Mouse (Mus musculus): Measurements from ENCODE around the gene Zfp423. TPM values are rescaled to one million over a fixed set of nuclear protein-coding genes. Genes with fewer than 3 reads are reported as not detected.

Gene Zfp423
- polyA plus RNA-seq, 1 experiment from 2014 or later: 24.8 TPM

DNA sequence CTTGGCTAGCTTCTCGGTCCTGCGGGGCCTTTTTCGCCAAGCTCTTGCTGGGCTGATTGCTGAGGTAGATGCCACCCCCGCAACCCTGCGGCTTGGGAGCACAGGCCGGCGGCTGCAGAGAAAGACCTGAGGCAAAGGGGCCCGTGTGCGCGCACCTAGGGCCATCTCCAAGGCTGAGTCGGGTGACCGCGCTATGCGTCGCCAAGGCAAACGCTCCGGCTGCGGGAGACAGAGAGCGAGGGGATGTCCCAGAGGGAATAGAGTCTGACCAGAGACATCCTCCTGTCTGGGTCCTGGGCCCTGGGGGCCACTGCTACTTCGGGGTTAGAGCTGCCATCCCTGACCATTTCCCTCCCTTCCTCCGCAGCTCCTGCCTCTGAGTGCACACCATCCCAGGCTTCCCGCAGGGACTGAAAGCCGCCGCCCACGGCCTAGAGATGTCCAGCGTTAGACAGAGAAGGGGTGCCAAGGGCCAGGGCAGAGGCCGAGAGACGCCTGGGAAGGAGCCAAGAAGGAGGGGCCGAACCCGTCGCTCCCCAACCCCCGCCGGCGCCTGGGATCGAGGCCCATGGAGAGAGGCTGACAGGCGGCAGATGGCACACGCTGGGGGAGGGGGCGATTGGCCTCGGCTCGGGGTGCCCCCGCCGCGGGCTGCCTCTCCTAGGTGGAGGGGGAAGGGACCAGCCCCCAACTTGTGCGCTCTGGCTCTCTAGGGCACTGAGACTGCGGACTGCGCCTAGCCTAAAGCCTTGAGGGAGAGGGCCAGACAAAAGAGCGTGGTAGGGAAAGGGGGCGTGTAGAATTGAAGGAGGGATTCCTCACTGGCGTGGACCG is 2.5 kb upstream of the Zfp423 start:
- no peaks in the 10 kb centered on the region for H3K36me3 ChIP-seq
- peak overlapping the region; percentile 99 for H3K27ac ChIP-seq (replicated peaks)
- peaks cover 67% of the 10 kb centered on the region for H3K4me1 ChIP-seq
- peak overlapping the region; percentile 93 for H3K4me3 ChIP-seq
- WGBS: 1% methylated on average over 50 of the region's 50 CpGs
- no peaks in the 10 kb centered on the region for H3K9me3 ChIP-seq (replicated peaks)
- peak; percentile 73 for DNase-seq (ENCODE audit: low spot score)
- peaks cover 47% of the 10 kb centered on the region for H3K27me3 ChIP-seq (ENCODE audit: low read depth, poor library complexity, severe bottlenecking)

DNA sequence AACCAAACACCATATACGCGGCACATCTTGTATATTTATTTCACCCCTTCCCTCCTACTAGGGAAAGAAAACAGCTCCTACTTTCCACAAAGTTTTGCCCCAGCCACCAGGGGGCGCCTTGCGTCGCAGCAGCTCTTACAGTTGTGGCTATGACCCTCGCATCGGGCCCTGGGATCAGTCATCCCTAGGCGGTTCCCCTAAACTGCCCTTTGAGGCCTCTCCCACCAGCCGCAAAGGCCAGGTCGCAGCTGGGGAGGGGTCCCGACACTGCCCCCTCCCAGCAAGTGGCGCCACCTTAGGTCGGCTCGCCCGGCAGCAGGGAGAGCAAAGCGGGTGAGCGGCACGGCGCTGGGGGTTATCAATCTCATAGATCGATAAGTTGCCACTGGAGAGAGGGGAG is 1.7 kb upstream of the Zfp423 start:
- peaks cover 47% of the 10 kb centered on the region for H3K27me3 ChIP-seq (ENCODE audit: low read depth, poor library complexity, severe bottlenecking)
- WGBS: under 1% methylated on average over 20 of the region's 20 CpGs
- no peaks in the 10 kb centered on the region for H3K9me3 ChIP-seq (replicated peaks)
- peak overlapping the region; percentile 93 for H3K4me3 ChIP-seq
- DNase-seq (ENCODE audit: low spot score): peak; percentile 70
- H3K27ac ChIP-seq (replicated peaks): peak overlapping the region; percentile 99
- no peaks in the 10 kb centered on the region for H3K36me3 ChIP-seq
- peaks cover 72% of the 10 kb centered on the region for H3K4me1 ChIP-seq

DNA sequence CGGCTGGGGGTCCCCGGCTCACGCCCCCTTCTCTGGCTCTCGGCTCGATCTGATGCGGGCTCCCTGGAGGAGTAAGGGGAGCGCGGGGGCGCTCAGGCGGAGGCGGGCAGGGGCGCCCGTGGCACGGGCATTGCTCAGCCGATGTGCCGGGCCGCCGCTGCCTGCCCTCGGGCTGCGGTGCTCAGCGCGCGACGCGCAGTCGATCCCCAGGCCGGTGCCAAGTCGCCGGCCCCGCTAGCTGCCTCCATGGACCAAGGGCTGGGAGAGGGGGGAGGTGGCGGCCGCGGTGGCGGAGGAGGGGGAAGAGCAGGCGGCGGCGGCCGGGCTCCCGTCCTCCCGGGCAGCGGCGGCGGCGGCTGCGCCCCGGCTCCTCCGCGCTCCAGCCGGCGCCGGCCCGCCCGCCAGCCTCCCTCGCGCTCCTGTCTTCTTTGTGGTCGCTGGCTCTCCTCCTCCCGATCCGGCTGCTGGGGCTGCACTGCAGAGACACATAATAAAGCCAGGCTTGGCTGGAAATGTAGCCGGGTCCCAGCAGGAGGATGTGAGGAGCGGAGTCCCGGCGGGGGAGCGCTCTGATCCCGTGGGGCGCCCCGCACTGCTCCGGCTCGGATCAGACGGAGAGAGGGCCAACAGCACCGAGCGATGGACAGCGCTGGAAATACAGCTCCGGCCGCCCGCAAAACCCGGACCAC is 810 bp upstream of the Zfp423 start:
- H3K4me1 ChIP-seq: peaks cover 80% of the 10 kb centered on the region
- no peaks in the 10 kb centered on the region for H3K9me3 ChIP-seq (replicated peaks)
- peaks cover 47% of the 10 kb centered on the region for H3K27me3 ChIP-seq (ENCODE audit: low read depth, poor library complexity, severe bottlenecking)
- DNase-seq (ENCODE audit: low spot score): peak; percentile 86
- peak overlapping the region; percentile 93 for H3K4me3 ChIP-seq
- under 1% methylated on average over 52 of the region's 76 CpGs for WGBS
- H3K36me3 ChIP-seq: no peaks in the 10 kb centered on the region
- H3K27ac ChIP-seq (replicated peaks): peak overlapping the region; percentile 99

DNA sequence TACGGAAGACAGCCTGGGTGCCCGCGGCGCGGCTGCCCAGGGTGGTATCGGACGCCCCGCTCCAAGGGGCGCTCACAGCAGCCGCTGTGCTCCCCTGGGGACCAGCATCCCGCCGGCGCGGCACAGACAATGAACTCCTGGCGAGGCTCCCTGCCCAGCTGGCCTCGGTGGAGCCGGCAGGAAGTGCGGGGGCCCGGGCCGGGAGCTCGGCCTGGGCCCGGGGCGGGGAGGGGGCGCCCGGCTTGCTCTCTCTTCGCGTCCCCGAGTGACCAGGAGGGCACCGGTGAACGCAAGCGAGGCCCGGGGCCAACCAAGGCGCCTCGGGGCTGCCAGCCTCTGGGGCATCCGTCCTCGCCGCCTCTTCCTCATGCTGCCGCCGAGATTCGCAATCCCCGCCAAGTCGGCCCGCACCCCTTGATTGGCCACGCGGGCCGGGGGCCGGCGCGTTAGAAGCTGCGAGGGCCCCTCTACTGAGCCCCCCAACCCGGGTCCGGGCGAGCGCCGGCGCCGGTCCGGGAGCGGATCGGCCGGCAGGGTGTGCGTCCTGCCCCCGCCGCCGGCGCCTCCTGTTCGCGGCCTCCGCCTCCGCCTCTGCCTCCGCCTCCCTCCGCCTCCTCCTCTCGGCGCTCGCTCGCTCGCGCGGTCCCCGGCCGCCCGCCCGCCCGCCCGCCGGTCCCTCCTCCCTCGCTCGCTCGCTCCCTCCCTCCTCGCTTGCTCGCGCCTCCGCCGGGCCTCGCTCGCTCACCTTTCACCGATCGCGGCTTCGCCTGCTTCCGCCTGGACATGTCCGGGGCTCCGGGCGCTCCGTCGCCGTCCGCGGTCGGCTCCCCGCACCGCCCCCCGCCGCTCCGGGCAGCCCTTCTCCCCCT is 710 bp downstream of the Zfp423 start:
- peak overlapping the region; percentile 99 for H3K27ac ChIP-seq (replicated peaks)
- H3K9me3 ChIP-seq (replicated peaks): no peaks in the 10 kb centered on the region
- peak overlapping the region; percentile 93 for H3K4me3 ChIP-seq
- peaks cover 34% of the 10 kb centered on the region for H3K27me3 ChIP-seq (ENCODE audit: low read depth, poor library complexity, severe bottlenecking)
- peaks cover 83% of the 10 kb centered on the region for H3K4me1 ChIP-seq
- no peaks in the 10 kb centered on the region for H3K36me3 ChIP-seq
- DNase-seq (ENCODE audit: low spot score): peak; percentile 80
- WGBS: under 1% methylated on average over 109 of the region's 115 CpGs

DNA sequence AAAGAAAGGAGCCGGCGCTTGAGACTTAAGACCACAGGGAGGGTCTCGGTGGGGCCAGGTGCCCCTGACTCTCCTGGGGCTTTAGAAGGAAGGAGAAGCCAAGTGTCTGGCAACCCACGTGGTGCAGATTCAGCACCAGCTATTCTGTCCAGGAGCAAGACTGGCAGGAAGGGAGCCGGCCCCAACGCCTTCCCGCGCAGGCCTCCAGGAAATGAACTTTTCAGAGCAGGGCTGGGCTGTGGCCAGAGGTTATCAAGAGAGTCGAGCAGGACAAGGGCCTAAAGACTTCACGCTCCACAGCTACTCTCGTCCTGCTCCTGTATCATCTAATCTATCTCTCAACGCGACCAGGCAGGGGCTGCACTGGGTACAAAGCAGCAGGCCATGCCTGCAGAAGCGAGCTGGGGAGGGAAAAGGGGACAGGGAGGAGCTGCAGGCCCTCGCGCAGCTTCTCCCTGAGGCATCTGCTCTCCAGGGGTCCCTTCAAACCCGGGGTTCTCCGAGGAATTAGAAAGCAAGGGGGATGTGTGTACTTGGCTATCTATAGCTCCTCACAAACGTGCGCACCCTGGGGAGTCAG is 1.4 kb downstream of the Zfp423 start:
- Histone ChIP-seq H3K27ac (replicated peaks) (peak overlapping the region; percentile 99), H3K36me3 (no peaks in the 10 kb centered on the region), H3K4me1 (peaks cover 86% of the 10 kb centered on the region), H3K9me3 (replicated peaks) (no peaks in the 10 kb centered on the region), H3K27me3 (ENCODE audit: low read depth, poor library complexity, severe bottlenecking) (peaks cover 27% of the 10 kb centered on the region), H3K4me3 (peak overlapping the region; percentile 93)
- peak; percentile 69 for DNase-seq (ENCODE audit: low spot score)
- WGBS: under 1% methylated on average over 20 of the region's 20 CpGs

DNA sequence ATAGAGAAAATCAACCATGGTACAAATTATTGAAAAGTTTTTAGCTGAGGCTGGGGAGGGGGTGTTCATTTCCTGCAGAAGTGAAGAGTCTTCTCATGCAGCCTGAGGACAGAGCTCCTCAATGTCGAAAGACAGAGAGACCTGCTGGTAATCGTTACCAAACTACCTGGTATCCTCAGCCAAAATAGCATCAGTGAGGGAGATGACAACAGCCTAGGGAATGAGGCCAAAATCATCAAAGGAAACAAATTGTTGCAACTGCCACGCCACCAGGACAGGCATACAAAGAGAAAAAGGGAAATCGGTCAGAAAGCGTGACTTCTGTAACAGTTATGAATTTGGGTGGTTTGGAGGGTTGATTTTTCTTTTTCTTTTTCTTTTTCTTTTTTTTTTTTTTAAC is 3.4 kb downstream of the Zfp423 start:
- H3K4me3 ChIP-seq: 0 out of 2 replicates have a peak overlapping the region, but pooled peaks have one; percentile 11
- H3K4me1 ChIP-seq: peaks cover 79% of the 10 kb centered on the region
- DNase-seq (ENCODE audit: low spot score): no peak
- H3K27me3 ChIP-seq (ENCODE audit: low read depth, poor library complexity, severe bottlenecking): peaks cover 8% of the 10 kb centered on the region; the same call in 1 of the 2 replicates
- WGBS: 70% methylated on average over 5 of the region's 5 CpGs
- peaks cover 9% of the 10 kb centered on the region; the same call in 1 of the 2 replicates for H3K36me3 ChIP-seq
- no peaks in the 10 kb centered on the region for H3K9me3 ChIP-seq (replicated peaks)
- no peak overlapping the region for H3K27ac ChIP-seq (replicated peaks)

DNA sequence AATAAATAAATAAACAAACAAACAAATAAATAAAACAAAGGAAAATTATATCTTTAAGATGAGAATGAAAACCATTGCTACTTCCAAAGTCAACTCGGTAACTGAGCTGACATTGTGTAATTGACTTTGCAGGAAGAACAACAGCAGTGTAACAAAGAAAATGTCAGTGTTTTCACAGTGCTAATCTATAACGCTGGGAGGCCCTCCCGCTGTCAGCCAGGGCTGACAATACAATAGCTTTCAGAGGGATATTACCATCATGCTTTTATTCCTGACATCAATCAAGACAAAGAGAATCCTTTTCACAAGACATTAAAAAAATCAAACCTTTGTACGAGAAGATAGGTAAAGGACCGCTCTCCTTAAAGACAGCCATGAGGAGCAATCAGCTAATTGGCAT is 5.9 kb downstream of the Zfp423 start:
- WGBS: 27% methylated on average over 5 of the region's 5 CpGs
- Histone ChIP-seq H3K27ac (replicated peaks) (peak overlapping the region; percentile 42; the same call in 1 of the 2 replicates), H3K4me3 (peak overlapping the region; percentile 10; the same call in 1 of the 2 replicates), H3K36me3 (peaks cover 9% of the 10 kb centered on the region; the same call in 1 of the 2 replicates), H3K4me1 (peaks cover 92% of the 10 kb centered on the region), H3K9me3 (replicated peaks) (no peaks in the 10 kb centered on the region), H3K27me3 (ENCODE audit: low read depth, poor library complexity, severe bottlenecking) (no peaks in the 10 kb centered on the region)
- no peak for DNase-seq (ENCODE audit: low spot score)

DNA sequence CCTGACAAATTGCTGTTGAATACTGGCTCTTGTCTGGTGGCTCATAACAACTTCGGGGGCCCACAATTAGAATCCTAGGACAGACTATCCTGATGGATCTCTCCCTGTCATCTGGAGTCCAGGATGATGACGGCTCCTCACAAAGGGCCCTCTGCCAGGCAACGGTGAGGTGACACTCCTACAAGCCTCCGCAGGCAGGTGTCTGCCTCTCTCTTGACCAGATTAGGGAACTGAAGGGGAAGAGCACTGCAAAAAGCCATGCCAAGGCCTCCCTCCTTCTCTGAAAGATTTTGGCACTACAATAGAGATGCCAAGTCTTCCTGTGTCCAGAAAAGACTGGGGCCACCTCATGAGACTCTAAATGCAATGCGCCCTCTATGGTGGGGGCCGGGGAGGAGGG is 7.1 kb downstream of the Zfp423 start:
- Histone ChIP-seq H3K36me3 (peaks cover 9% of the 10 kb centered on the region; the same call in 1 of the 2 replicates), H3K27me3 (ENCODE audit: low read depth, poor library complexity, severe bottlenecking) (no peaks in the 10 kb centered on the region), H3K4me1 (peaks cover 92% of the 10 kb centered on the region), H3K4me3 (no peak overlapping the region), H3K27ac (replicated peaks) (0 out of 2 replicates have a peak overlapping the region, but pooled peaks have one; percentile 7), H3K9me3 (replicated peaks) (no peaks in the 10 kb centered on the region)
- no peak for DNase-seq (ENCODE audit: low spot score)
- 86% methylated on average over 6 of the region's 6 CpGs for WGBS

DNA sequence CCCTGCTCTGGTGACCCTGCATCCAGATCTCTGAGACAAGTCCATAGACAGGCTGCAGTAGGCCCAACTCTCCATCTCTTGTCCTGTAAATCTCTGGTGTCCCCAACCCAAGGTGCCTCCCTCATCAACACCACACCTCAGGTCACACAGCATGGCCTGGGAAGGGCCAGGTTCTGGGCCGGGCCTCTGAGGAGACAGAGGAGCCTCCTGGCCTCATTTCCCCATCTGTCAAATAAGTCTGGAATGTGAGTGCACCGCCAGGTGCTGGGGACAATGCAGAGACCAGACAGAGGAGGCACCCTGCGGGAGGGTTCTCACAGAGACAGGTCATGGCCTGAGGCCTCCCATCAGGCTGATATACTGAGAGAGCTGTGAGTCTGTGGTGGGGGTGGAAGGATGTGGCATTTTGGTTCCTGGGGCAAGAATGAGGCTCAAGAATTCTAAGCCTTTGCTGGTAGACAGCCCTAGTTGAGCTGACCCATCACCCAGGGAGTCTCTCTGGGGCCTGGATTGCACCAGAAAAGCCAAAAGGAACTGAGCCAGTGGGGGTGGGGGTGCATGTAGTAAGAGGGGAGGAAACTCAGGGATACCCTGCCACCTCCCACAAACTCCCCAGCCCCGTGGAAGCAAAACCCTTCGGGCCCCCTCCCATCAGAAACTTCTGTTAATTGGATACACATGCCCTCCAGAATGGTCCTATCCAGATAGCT is 15.0 kb downstream of the Zfp423 start:
- peak overlapping the region; percentile 50 for H3K4me3 ChIP-seq

DNA sequence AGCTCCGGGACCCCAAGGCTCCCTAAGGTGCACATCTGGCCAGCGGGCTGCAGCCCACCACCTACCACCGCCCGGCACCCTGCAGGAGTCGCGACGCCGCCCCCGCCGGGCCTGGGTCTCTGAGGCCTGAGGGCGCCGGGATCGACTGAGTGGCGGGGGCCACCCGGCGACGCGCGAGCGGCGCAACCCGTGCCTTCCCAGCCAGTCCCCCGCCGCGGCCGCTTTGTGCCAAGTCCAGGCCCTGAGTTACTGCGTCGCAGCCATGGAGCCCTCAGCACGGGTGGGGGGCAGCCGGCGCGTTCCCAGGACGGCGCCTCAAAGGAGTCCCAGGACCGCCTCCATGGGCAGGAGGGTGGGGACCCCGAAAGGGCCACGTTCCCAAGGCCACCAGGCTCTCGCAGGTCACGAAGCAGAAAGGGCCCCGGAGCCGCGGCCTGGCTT is 15.7 kb downstream of the Zfp423 start:
- Histone ChIP-seq H3K27ac (replicated peaks) (peak overlapping the region; percentile 79), H3K36me3 (peaks cover 24% of the 10 kb centered on the region), H3K4me3 (peak overlapping the region; percentile 50), H3K9me3 (replicated peaks) (no peaks in the 10 kb centered on the region), H3K4me1 (peaks cover 87% of the 10 kb centered on the region), H3K27me3 (ENCODE audit: low read depth, poor library complexity, severe bottlenecking) (no peaks in the 10 kb centered on the region)
- 4% methylated on average over 42 of the region's 42 CpGs for whole genome bisulfite sequencing
- DNase-seq (ENCODE audit: low spot score): peak; percentile 53

More for the DNA sequence above, 15.0 kb downstream of the Zfp423 start:
- H3K27me3 ChIP-seq (ENCODE audit: low read depth, poor library complexity, severe bottlenecking): no peaks in the 10 kb centered on the region
- H3K27ac ChIP-seq (replicated peaks): peak overlapping the region; percentile 79
- H3K4me1 ChIP-seq: peaks cover 87% of the 10 kb centered on the region
- H3K36me3 ChIP-seq: peaks cover 24% of the 10 kb centered on the region
- no peaks in the 10 kb centered on the region for H3K9me3 ChIP-seq (replicated peaks)
- DNase-seq (ENCODE audit: low spot score): no peak
- WGBS: 24% methylated on average over 5 of the region's 5 CpGs

DNA sequence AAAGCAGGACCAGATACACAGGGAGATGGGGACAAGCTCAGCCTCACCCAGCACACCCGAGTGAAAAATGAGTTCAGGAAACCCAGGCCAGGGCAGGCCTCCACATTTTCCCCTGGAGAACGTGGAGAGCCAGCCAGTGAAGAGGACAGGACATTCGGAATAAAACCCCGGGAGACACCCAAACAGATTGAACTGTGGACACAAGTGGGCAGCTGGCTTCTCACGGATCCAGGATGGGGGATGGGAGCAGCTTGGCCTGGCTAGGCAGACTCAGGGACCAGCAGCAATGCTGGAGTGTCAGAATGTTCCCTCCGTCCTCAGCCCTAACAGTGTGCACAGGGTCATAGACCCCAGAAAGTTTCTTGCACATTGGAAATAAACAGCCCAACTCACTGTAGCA is 18.7 kb downstream of the Zfp423 start:
- Histone ChIP-seq H3K4me1 (peaks cover 79% of the 10 kb centered on the region), H3K36me3 (peaks cover 18% of the 10 kb centered on the region), H3K27me3 (ENCODE audit: low read depth, poor library complexity, severe bottlenecking) (no peaks in the 10 kb centered on the region), H3K27ac (replicated peaks) (peak overlapping the region; percentile 46), H3K4me3 (no peak overlapping the region), H3K9me3 (replicated peaks) (no peaks in the 10 kb centered on the region)
- DNase-seq (ENCODE audit: low spot score): no peak
- 34% methylated on average over 6 of the region's 6 CpGs for WGBS
